Mouse (Mus musculus) heart, embryonic 10.5 days (tissue): ENCODE measurements around the gene Cyth1. TPM values are rescaled to one million over a fixed set of nuclear protein-coding genes. Genes with fewer than 3 reads are reported as not detected.

Source experiments
- DNase-seq: peaks from one replicate; pipeline ENCODE4 v3.0.0-alpha.2; 2017; ENCODE audit warnings: low spot score
- H3K27ac ChIP-seq: fragments of 300-500 bp; sonication (generic); 2 replicates; pipeline ENCODE4 v1.5.1; 2016; ENCODE audit warnings: mild to moderate bottlenecking
- H3K27me3 ChIP-seq: fragments of 300-500 bp; sonication (generic); 2 replicates; pipeline ENCODE4 v1.6.1; 2016; ENCODE audit warnings: mild to moderate bottlenecking; ENCODE audit not compliant: poor library complexity, insufficient read depth, severe bottlenecking
- H3K36me3 ChIP-seq: fragments of 300-500 bp; sonication (generic); 2 replicates; pipeline ENCODE4 v1.6.1; 2016; ENCODE audit warnings: mild to moderate bottlenecking, moderate library complexity
- H3K4me1 ChIP-seq: fragments of 300-500 bp; sonication (generic); 2 replicates; pipeline ENCODE4 v1.6.1; 2016; ENCODE audit warnings: mild to moderate bottlenecking
- H3K4me3 ChIP-seq: fragments of 300-500 bp; sonication (generic); 2 replicates; pipeline ENCODE4 v1.5.1; 2016; ENCODE audit warnings: mild to moderate bottlenecking, moderate library complexity
- H3K9me3 ChIP-seq: fragments of 300-500 bp; sonication (generic); 2 replicates; pipeline ENCODE4 v1.6.1; 2016; ENCODE audit warnings: mild to moderate bottlenecking, moderate library complexity
- WGBS: fragments of 180-500 bp; shearing (Covaris S2); methylation state at CpG from one replicate; pipeline ENCODE4 v1.1.7; 2016; 5-methylcytosine and 5-hydroxymethylcytosine counted together
- polyA plus RNA-seq: library from polyadenylated mRNA; unstranded; fragments of >200 nt; fragmentation: Nextera tagmentation; extraction: Ambion mirVana; gene quantifications from 2 replicates; pipeline ENCODE4 v1.2.1, GENCODE M21; 2016

Gene Cyth1
- polyA plus RNA-seq, 1 experiment from 2014 or later: 15.5 TPM

- peaks cover 3% of the 10 kb centered on the region for H3K9me3 ChIP-seq
- H3K27ac ChIP-seq: no peak overlapping the region
- WGBS: 81% methylated on average over 19 of the region's 19 CpGs
- no peaks in the 10 kb centered on the region for H3K36me3 ChIP-seq
- H3K4me3 ChIP-seq: no peak overlapping the region
- no peak for DNase-seq
- peaks cover 19% of the 10 kb centered on the region for H3K4me1 ChIP-seq
- H3K27me3 ChIP-seq: peaks cover 27% of the 10 kb centered on the region
Observed at GRCm38 (mm10) chr11:118088896-118089295, 159.5 kb downstream of the Cyth1 start.

DNA sequence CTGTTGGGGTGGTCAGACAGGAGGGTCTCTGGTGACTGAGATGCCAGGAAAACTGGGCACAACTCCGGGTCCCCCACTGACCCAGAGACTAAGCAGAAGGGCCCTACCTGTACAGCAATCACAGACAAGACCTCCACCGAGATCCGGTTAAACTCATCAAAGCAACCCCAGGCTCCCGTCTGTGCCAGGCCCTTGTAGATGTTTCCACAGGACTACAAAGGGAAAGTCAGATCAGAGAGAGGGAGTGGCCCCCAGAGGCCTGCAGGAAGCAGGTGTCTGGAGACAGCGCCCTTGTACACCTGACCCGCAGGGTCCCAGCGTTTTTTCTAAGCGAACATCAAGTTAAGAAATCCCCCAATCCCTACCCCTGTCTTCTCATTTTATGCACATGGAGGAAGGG, 162.4 kb downstream of the Cyth1 start:
- Histone ChIP-seq H3K27me3 (peaks cover 46% of the 10 kb centered on the region), H3K36me3 (no peaks in the 10 kb centered on the region), H3K27ac (no peak overlapping the region), H3K4me1 (peaks cover 14% of the 10 kb centered on the region), H3K9me3 (peaks cover 3% of the 10 kb centered on the region), H3K4me3 (no peak overlapping the region)
- DNase-seq: no peak
- 78% methylated on average over 8 of the region's 8 CpGs for WGBS

- H3K36me3 ChIP-seq: no peaks in the 10 kb centered on the region
- peak overlapping the region; percentile 60; the same call in 1 of the 2 replicates for H3K27ac ChIP-seq
- no peak for DNase-seq
Observed at GRCm38 (mm10) chr11:118085176-118085575, 163.2 kb downstream of the Cyth1 start.

DNA sequence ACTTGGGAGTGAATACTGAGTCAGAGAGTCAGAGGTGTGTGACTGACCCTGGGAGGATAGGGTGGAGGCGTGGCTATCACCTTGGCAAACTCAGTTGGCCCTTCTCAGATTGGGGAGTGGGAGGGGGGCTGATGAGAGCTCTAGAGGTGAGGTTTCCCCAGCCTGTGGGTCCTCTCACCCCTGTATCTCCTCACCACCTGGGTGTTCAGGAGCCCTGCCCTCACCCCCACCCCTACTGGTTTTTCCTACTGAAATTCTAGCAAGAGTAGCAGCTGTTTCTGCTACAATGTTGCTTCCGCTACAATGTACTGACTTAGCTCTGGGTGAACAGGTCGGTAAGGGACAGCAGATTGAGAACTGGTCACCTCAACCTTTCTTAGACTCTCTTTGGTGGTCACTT, 164.1 kb downstream of the Cyth1 start:
- Histone ChIP-seq H3K9me3 (no peaks in the 10 kb centered on the region), H3K4me1 (peaks cover 14% of the 10 kb centered on the region), H3K27ac (peak overlapping the region; percentile 60; the same call in 1 of the 2 replicates), H3K4me3 (no peak overlapping the region), H3K27me3 (peaks cover 58% of the 10 kb centered on the region), H3K36me3 (no peaks in the 10 kb centered on the region)
- DNase-seq: no peak
- 80% methylated on average over 3 of the region's 3 CpGs for WGBS

More at GRCm38 (mm10) chr11:118085176-118085575, 163.2 kb downstream of the Cyth1 start:
- H3K4me3 ChIP-seq: no peak overlapping the region
- WGBS: 41% methylated on average over 4 of the region's 4 CpGs
- H3K9me3 ChIP-seq: peaks cover 1% of the 10 kb centered on the region; the same call in 1 of the 2 replicates
- peaks cover 14% of the 10 kb centered on the region for H3K4me1 ChIP-seq
- H3K27me3 ChIP-seq: peaks cover 54% of the 10 kb centered on the region

- Histone ChIP-seq H3K27me3 (peaks cover 54% of the 10 kb centered on the region), H3K4me1 (peaks cover 14% of the 10 kb centered on the region), H3K4me3 (no peak overlapping the region), H3K27ac (0 out of 2 replicates have a peak overlapping the region, but pooled peaks have one; percentile 60), H3K9me3 (no peaks in the 10 kb centered on the region), H3K36me3 (no peaks in the 10 kb centered on the region)
- DNase-seq: no peak
- 5% methylated on average over 6 of the region's 6 CpGs for WGBS
Observed at GRCm38 (mm10) chr11:118083811-118084210, 164.6 kb downstream of the Cyth1 start.

- 84% methylated on average over 14 of the region's 14 CpGs for WGBS
- no peak overlapping the region for H3K27ac ChIP-seq
- H3K27me3 ChIP-seq: peaks cover 46% of the 10 kb centered on the region
- H3K4me3 ChIP-seq: no peak overlapping the region
- H3K9me3 ChIP-seq: no peaks in the 10 kb centered on the region
- DNase-seq: no peak
- H3K4me1 ChIP-seq: peaks cover 14% of the 10 kb centered on the region
- no peaks in the 10 kb centered on the region for H3K36me3 ChIP-seq
Observed at GRCm38 (mm10) chr11:118082294-118082693, 166.1 kb downstream of the Cyth1 start.

Other genes starting within 250 kb of the Cyth1 start
- gene Dnah17, start 118.0 kb downstream of the Cyth1 start, polyA plus RNA-seq: 0.12 and 0.14 TPM in 2 replicates
- gene Usp36, start 41.7 kb upstream of the Cyth1 start, polyA plus RNA-seq: 19.5 and 22.4 TPM in 2 replicates
- gene Cep295nl, start 93.9 kb upstream of the Cyth1 start, polyA plus RNA-seq: 0.20 and 0.38 TPM in 2 replicates
- 37.4 and 39.2 TPM in 2 replicates for gene Timp2, start 107.1 kb upstream of the Cyth1 start, polyA plus RNA-seq
- 5.1 and 6.2 TPM in 2 replicates for gene Lgals3bp, start 153.5 kb upstream of the Cyth1 start, polyA plus RNA-seq
- 22.4 and 23.5 TPM in 2 replicates for gene Cant1, start 170.5 kb upstream of the Cyth1 start, polyA plus RNA-seq
- 2.7 and 3.3 TPM in 2 replicates for gene C1qtnf1, start 179.6 kb upstream of the Cyth1 start, polyA plus RNA-seq
- 5.1 and 7.8 TPM in 2 replicates for gene Engase, start 228.2 kb upstream of the Cyth1 start, polyA plus RNA-seq